Mouse (Mus musculus) urinary bladder, postnatal 25 days (tissue): Measurements from ENCODE around the gene Vstm2a.

Experiments
- DNase-seq: peaks from one replicate; pipeline ENCODE4 v3.0.0; 2022; ENCODE audit warnings: low spot score

The Vstm2a gene

GRCm38 (mm10) chr11:16439548-16440251 is 182.2 kb downstream of the Vstm2a start:
- no peak for DNase-seq
